Mouse (Mus musculus) neutrophil, adult 59 days (primary cell): Measurements from ENCODE around the gene Gp1ba. TPM values are rescaled to one million over a fixed set of nuclear protein-coding genes. Genes with fewer than 3 reads are reported as not detected.

Source experiments
- total RNA-seq, 2 experiments: library from RNA; stranded (reverse); gene quantifications; 1 replicate in 1 of 2; 2 replicates in 1 of 2; pipeline ENCODE4 v1.2.4; 2023

Gp1ba gene
- 1 to 10 TPM; 1.1 to 1.3 TPM for total RNA-seq

GRCm38 (mm10) chr11:70638714-70639278, at the start of gene Gp1ba:
Gene Gp1ba (plus strand): TSS chr11:70639122.

GRCm38 (mm10) chr11:70615516-70616093, 23.3 kb upstream of the Gp1ba start, which contains the start of gene 4930544D05Rik:
Gene 4930544D05Rik (plus strand): TSS chr11:70615848.

DNA sequence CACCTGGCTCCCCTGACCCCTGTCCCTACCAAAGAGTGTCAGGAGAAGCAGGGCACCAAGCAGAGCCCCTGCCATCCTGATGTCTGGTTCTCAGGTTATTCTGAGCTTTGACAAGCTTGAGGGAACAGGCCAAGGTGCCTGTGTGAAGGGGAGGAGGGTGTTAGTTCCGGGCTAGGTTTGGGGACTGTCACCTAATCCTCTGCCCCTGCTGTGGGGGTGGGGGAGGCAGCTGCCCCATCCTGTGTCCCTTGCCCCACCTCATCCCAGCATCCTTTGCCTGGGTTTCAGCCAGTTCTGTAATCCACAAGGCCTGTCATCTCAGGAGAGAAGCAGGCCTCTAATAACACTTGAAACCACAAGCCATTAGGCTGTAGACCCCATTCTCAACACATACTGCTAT, 19.8 kb upstream of the Gp1ba start, which contains the start of gene Chrne:
Gene Chrne, minus strand, starts transcription at position 116 of the 400 bp plus-strand sequence.

DNA sequence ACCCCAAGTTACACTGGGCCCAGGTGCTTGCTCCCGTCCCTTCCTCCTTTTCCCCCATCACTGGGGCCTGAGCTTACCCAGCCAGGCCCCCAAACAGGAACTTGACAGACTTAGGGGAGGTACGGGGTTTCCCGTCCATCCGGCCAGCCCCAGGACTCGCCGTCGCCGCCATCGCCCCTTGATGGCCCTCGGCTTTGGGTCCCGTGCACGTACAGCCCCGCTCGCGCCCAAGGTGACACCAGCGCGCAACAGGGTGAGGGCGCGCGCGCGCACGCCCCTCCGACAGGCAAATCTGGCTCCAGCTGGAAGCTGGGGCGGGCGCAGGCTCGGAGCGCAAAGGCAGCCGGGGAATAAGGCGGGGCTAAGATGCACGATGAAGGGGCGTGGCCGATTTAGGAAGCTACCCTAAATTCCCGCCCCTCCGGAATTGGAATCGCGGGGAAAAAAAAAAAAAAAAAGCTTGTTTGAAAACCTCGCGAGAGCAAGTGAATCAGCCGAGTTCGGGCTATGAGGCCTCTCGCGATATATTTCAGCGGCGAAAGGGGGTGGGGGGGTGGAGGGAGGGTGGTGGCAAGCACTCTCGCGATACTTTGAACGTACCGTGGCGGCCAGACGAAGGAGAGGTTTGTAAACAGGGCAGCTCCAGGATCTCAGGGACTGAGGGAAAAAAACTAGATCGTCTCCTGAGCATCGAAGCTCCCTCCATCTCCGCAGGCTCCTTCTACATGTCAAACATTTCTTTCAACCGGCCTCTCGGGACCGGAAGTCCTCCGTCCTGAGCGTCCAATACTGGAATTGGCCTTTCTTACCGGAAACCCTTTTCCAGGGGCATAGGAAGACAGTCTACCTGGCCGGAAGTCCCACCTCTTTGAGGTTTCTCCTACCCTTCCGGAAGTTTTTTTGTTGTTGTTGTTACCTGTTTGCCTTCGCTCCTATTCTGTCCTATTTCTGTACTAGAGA, 8.0 kb downstream of the Gp1ba start, which contains the start of the genes Rnf167 and Slc25a11:
Gene Rnf167, plus strand, starts transcription at position 545 of the 960 bp plus-strand sequence.
Gene Slc25a11, minus strand, starts transcription at position 789 of the 960 bp plus-strand sequence.

DNA sequence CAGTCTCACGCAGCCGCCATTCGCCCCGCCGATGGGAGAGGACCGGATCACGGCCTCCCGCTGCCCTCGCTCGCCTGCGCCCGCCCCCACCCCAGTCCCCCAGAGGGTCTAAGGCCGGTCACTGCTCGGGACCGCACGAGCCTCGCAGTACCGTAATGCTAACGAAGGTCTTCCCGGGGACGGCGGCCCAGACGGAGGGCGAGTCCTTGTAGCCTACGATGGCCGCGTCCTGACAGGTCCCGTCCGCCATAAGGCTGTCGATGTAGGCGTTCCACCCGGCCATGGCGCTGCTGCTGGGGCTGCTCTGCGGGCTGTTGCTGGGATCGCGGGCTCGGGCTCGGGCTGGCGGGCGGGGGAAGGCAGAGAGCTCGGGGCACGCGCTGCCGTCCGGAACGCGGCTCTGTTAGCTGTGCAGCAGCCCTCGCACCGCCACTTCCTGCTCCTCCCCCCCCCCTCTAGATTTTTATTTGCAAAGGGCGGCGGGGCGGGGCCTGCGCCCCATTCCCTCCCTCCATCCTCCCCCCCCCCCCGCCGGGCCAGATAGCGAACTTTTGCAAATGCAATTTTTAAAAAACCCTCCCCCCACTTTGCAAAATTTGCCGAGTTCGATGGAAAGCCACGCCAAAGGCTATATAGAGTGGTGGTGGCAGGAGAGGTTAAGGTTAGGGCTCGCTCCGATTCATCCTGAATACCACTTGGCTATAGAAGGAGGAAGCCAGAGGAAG, 15.4 kb downstream of the Gp1ba start, which contains the start of gene Pfn1:
Gene Pfn1, minus strand, starts transcription at position 447 of the 725 bp plus-strand sequence.

GRCm38 (mm10) chr11:70656964-70657363, 18.0 kb downstream of the Gp1ba start, which contains the start of gene Eno3:
Gene Eno3 (plus strand): TSS chr11:70657202.

GRCm38 (mm10) chr11:70668771-70669505, 30.0 kb downstream of the Gp1ba start, which contains the start of gene Spag7:
Gene Spag7 (minus strand): TSS chr11:70669416.

GRCm38 (mm10) chr11:70687601-70688199, 48.8 kb downstream of the Gp1ba start, which contains the start of gene Camta2:
Gene Camta2 (minus strand): TSS chr11:70688105.

Other genes with a start within 250 kb of the Gp1ba start
- 10 to 100 TPM; 15.8 to 16.2 TPM for gene Pelp1, start 229.1 kb upstream of the Gp1ba start, total RNA-seq
- 100 to 1,000 TPM; 841 to 909 TPM for gene Arrb2, start 206.5 kb upstream of the Gp1ba start, total RNA-seq
- gene Med11, start 187.2 kb upstream of the Gp1ba start, total RNA-seq = 10 to 100 TPM; 23.3 to 28.4 TPM
- under 1 TPM; 0.16 to 0.44 TPM for gene Zmynd15, start 179.7 kb upstream of the Gp1ba start, total RNA-seq
- 1 to 10 TPM; 1.5 to 1.9 TPM for gene Cxcl16, start 179.1 kb upstream of the Gp1ba start, total RNA-seq
- gene Tm4sf5, start 133.9 kb upstream of the Gp1ba start, total RNA-seq = not detected
- not detected for gene Vmo1, start 124.5 kb upstream of the Gp1ba start, total RNA-seq
- gene Gltpd2, start 119.9 kb upstream of the Gp1ba start, total RNA-seq = not detected
- 10 to 100 TPM; 91.6 to 92.5 TPM for gene Psmb6, start 113.8 kb upstream of the Gp1ba start, total RNA-seq
- gene Gm40193, start 106.2 kb upstream of the Gp1ba start, total RNA-seq = not detected
- 1 to 10 TPM; 2.3 to 4.0 TPM for gene Pld2, start 99.1 kb upstream of the Gp1ba start, total RNA-seq
- gene Mink1, start 76.2 kb upstream of the Gp1ba start, total RNA-seq = 10 to 100 TPM; 31.6 to 35.9 TPM
- not detected for gene 4930544D05Rik, start 23.3 kb upstream of the Gp1ba start, total RNA-seq
- gene Chrne, start 19.9 kb upstream of the Gp1ba start, total RNA-seq = not detected
- 100 to 1,000 TPM; 141 to 154 TPM for gene Rnf167, start 8.1 kb downstream of the Gp1ba start, total RNA-seq
- 10 to 100 TPM; 80.5 to 86.2 TPM for gene Slc25a11, start 8.4 kb downstream of the Gp1ba start, total RNA-seq
- 1,000 to 10,000 TPM; 2,042 to 2,066 TPM for gene Pfn1, start 15.5 kb downstream of the Gp1ba start, total RNA-seq
- gene Eno3, start 18.1 kb downstream of the Gp1ba start, total RNA-seq = 10 to 100 TPM in 1 of 2 experiments, 1 to 10 TPM in 1; 7.2 to 10.3 TPM
- gene Spag7, start 30.3 kb downstream of the Gp1ba start, total RNA-seq = 10 to 100 TPM; 34.2 to 42.2 TPM
- gene Camta2, start 49.0 kb downstream of the Gp1ba start, total RNA-seq = 10 to 100 TPM; 57.3 to 61.5 TPM
- not detected for gene Inca1, start 61.0 kb downstream of the Gp1ba start, total RNA-seq
- 10 to 100 TPM; 26.3 to 33.0 TPM for gene Kif1c, start 61.4 kb downstream of the Gp1ba start, total RNA-seq
- under 1 TPM; 0.77 to 0.89 TPM for gene Zfp3, start 125.1 kb downstream of the Gp1ba start, total RNA-seq
- gene Scimp, start 173.5 kb downstream of the Gp1ba start, total RNA-seq = under 1 TPM; 0.44 to 0.53 TPM
- 10 to 100 TPM; 13.0 to 13.2 TPM for gene Rabep1, start 205.7 kb downstream of the Gp1ba start, total RNA-seq